Comparison of ENCODE assay signal across 8 mouse cellular contexts in the genomic region with DNA sequence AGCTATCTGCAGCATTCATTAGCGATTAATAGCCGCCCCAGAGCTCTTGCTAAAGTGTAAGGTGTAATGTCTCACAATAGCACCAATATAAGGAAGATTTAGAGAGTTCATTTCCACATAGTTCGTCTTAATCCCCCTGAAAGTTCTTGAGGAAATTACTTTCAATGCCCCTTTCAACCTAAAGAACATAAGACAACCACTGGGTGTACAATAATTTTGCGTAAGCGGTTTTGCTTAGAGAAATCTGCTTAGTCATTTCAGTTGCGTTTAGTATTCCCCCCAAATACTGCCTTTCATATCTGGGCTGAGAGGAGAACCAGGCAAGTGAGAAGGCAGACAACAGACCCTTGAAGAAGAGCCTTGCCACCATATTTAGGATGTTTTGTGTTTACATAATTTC. TPM values are rescaled to one million over a fixed set of nuclear protein-coding genes. Genes with fewer than 3 reads are reported as not detected.
DNase-seq lines count a peak whose midpoint lies in the region; ATAC-seq and TF ChIP-seq lines count a peak whose summit lies in the region.

No protein-coding gene starts in this region.

- peak overlapping the region; percentile 97 for H3K27ac ChIP-seq in heart, embryonic 15.5 days
- H3K27ac ChIP-seq in forebrain, postnatal 0 days (ENCODE audit: low read depth, low read length), result peak overlapping the region; percentile 97
- H3K27ac ChIP-seq in midbrain, embryonic 11.5 days (ENCODE audit: low read depth, low read length), result peak overlapping the region; percentile 95

- H3K4me3 ChIP-seq in heart, embryonic 15.5 days, result peak overlapping the region; percentile 88
- peak overlapping the region; percentile 93 for H3K4me3 ChIP-seq in G1E (ENCODE audit: low read depth, low read length)
- peak overlapping the region; percentile 100 for H3K4me3 ChIP-seq in forebrain, postnatal 0 days (ENCODE audit: low read depth, low read length)
- H3K4me3 ChIP-seq in midbrain, embryonic 11.5 days (ENCODE audit: low read depth, low read length), result peak overlapping the region; percentile 98

- ATAC-seq in heart, embryonic 15.5 days (replicated peaks; ENCODE audit: insufficient number of reproducible peaks, insufficient read depth, low FRiP score, low read depth), result no peak
- ATAC-seq in G1E (ENCODE audit: extremely low read depth, insufficient number of reproducible peaks, low FRiP score, poor library complexity, severe bottlenecking), result no peak
- ATAC-seq in forebrain, postnatal 0 days, result no peak
- no peak for ATAC-seq in midbrain, embryonic 11.5 days (ENCODE audit: low FRiP score)

- 30% methylated on average over 6 of the region's 6 CpGs for WGBS in heart, embryonic 15.5 days
- 25% methylated on average over 6 of the region's 6 CpGs for WGBS in forebrain, postnatal 0 days
- WGBS in midbrain, embryonic 11.5 days, result 41% methylated on average over 6 of the region's 6 CpGs

- H3K4me2 ChIP-seq in heart, embryonic 15.5 days, result peak overlapping the region; percentile 69
- peak overlapping the region; percentile 70 for H3K4me2 ChIP-seq in forebrain, postnatal 0 days (ENCODE audit: low read depth)
- peak overlapping the region; percentile 79 for H3K4me2 ChIP-seq in midbrain, embryonic 11.5 days

- H3K9me3 ChIP-seq in heart, embryonic 15.5 days (replicated peaks), result no peaks in the 10 kb centered on the region
- H3K9me3 ChIP-seq in G1E (replicated peaks), result no peaks in the 10 kb centered on the region
- H3K9me3 ChIP-seq in forebrain, postnatal 0 days (ENCODE audit: low read length), result no peaks in the 10 kb centered on the region
- no peaks in the 10 kb centered on the region for H3K9me3 ChIP-seq in midbrain, embryonic 11.5 days (ENCODE audit: control insufficient read depth, low read length)

- H3K4me1 ChIP-seq in heart, embryonic 15.5 days (replicated peaks), result peaks cover 25% of the 10 kb centered on the region
- H3K4me1 ChIP-seq in G1E (ENCODE audit: insufficient read depth, low read depth, low read length), result peaks cover 44% of the 10 kb centered on the region
- peaks cover 4% of the 10 kb centered on the region; the same call in 1 of the 2 replicates for H3K4me1 ChIP-seq in forebrain, postnatal 0 days (ENCODE audit: insufficient read depth)
- peaks cover 15% of the 10 kb centered on the region for H3K4me1 ChIP-seq in midbrain, embryonic 11.5 days (ENCODE audit: control insufficient read depth, insufficient read depth, low read length)

- no peak for TF ChIP-seq CTCF in G1E (IDR thresholded peaks at IDR 0.05; ENCODE audit: low read depth, low read length)
- no peak for TF ChIP-seq CTCF in forebrain, postnatal 0 days (IDR thresholded peaks at IDR 0.05; ENCODE audit: low read depth)

- no peaks in the 10 kb centered on the region for H3K27me3 ChIP-seq in heart, embryonic 15.5 days
- H3K27me3 ChIP-seq in G1E (ENCODE audit: insufficient read depth, low read length), result no peaks in the 10 kb centered on the region
- no peaks in the 10 kb centered on the region for H3K27me3 ChIP-seq in forebrain, postnatal 0 days (ENCODE audit: insufficient read depth, low read length)
- H3K27me3 ChIP-seq in midbrain, embryonic 11.5 days (ENCODE audit: control insufficient read depth, insufficient read depth, low read length), result no peaks in the 10 kb centered on the region

- peak overlapping the region; percentile 81 for H3K9ac ChIP-seq in heart, embryonic 15.5 days
- peak overlapping the region; percentile 80 for H3K9ac ChIP-seq in forebrain, postnatal 0 days
- peak overlapping the region; percentile 94 for H3K9ac ChIP-seq in midbrain, embryonic 11.5 days (ENCODE audit: low read length)

- no peaks in the 10 kb centered on the region for H3K36me3 ChIP-seq in heart, embryonic 15.5 days
- H3K36me3 ChIP-seq in G1E (replicated peaks), result peaks cover 5% of the 10 kb centered on the region
- H3K36me3 ChIP-seq in forebrain, postnatal 0 days (ENCODE audit: insufficient read depth), result no peaks in the 10 kb centered on the region
- no peaks in the 10 kb centered on the region for H3K36me3 ChIP-seq in midbrain, embryonic 11.5 days (ENCODE audit: control insufficient read depth, insufficient read depth, low read length)

- no peak for DNase-seq in heart, adult 9 months (ENCODE audit: low spot score in 2 of 2)
- DNase-seq in G1E (ENCODE audit: low spot score), result no peak
- no peak for DNase-seq in forebrain, postnatal 0 days
- peak; percentile 86 for DNase-seq in midbrain, embryonic 11.5 days (ENCODE audit: low spot score, missing footprints)
- no peak for DNase-seq in layer of hippocampus, adult 18-20 months (ENCODE audit: low spot score in 2 of 2)
- no peak for DNase-seq in frontal cortex, postnatal 14 days (ENCODE audit: low spot score in 2 of 2)
- DNase-seq in ovary, postnatal 10 days (ENCODE audit: low spot score), result no peak

RNA-seq across cellular contexts. Expression of a gene that starts 1.2 kb away (rescaled TPM):
- 103 and 118 TPM in 2 replicates for polyA plus RNA-seq in heart, embryonic 15.5 days (2015; fragmentation: Nextera tagmentation; extraction: Ambion mirVana)
- total RNA-seq in G1E (2014; fragmentation: Nextera tagmentation) (500 and 581 TPM in 2 replicates), G1E (2017) (263 and 265 TPM in 2 replicates)
- polyA plus RNA-seq in G1E (2012), result 73.6 and 85.3 TPM in 2 replicates
- total RNA-seq in forebrain, postnatal 0 days (2014; rRNA removed), result 302 and 383 TPM in 2 replicates
- polyA plus RNA-seq in forebrain, postnatal 0 days (2015; fragmentation: Nextera tagmentation; extraction: Ambion mirVana), result 82.7 and 122 TPM in 2 replicates
- 173 and 189 TPM in 2 replicates for polyA plus RNA-seq in midbrain, embryonic 11.5 days (2014; fragmentation: Nextera tagmentation; extraction: Ambion mirVana)
- total RNA-seq in layer of hippocampus, adult 18-20 months (2021), result 100 to 1,000 TPM; 434 to 477 TPM

RNA-seq across cellular contexts. Expression of a gene that starts 49.0 kb away (rescaled TPM):
- 13.7 and 15.5 TPM in 2 replicates for polyA plus RNA-seq in heart, embryonic 15.5 days (2015; fragmentation: Nextera tagmentation; extraction: Ambion mirVana)
- total RNA-seq in G1E (2014; fragmentation: Nextera tagmentation) (23.5 and 36.8 TPM in 2 replicates), G1E (2017) (24.7 and 25.0 TPM in 2 replicates)
- 6.0 and 6.2 TPM in 2 replicates for polyA plus RNA-seq in G1E (2012)
- 28.0 and 31.6 TPM in 2 replicates for total RNA-seq in forebrain, postnatal 0 days (2014; rRNA removed)
- 13.6 and 18.3 TPM in 2 replicates for polyA plus RNA-seq in forebrain, postnatal 0 days (2015; fragmentation: Nextera tagmentation; extraction: Ambion mirVana)
- polyA plus RNA-seq in midbrain, embryonic 11.5 days (2014; fragmentation: Nextera tagmentation; extraction: Ambion mirVana), result 55.0 and 57.8 TPM in 2 replicates
- total RNA-seq in layer of hippocampus, adult 18-20 months (2021), result 10 to 100 TPM; 25.7 to 28.9 TPM
